Mouse (Mus musculus) cerebellum, adult 2 months (tissue): Measurements from ENCODE around the gene 1700028P14Rik. TPM values are rescaled to one million over a fixed set of nuclear protein-coding genes. Genes with fewer than 3 reads are reported as not detected.

Experiments
- DNase-seq, 2 experiments: peaks; one replicate each; pipeline ENCODE4 v3.0.0; 2021
- H3K27ac ChIP-seq: fragments of 200-500 bp; 2 replicates; pipeline ENCODE4 v1.5.1; 2012; ENCODE audit warnings: low read length, control low read depth, inconsistent platforms; ENCODE audit not compliant: insufficient read depth
- H3K27me3 ChIP-seq: fragments of 200-500 bp; 2 replicates; pipeline ENCODE4 v1.6.1; 2012; ENCODE audit warnings: inconsistent platforms, mild to moderate bottlenecking, low read length, moderate library complexity; ENCODE audit not compliant: control insufficient read depth, insufficient read depth
- H3K4me1 ChIP-seq: fragments of 200-500 bp; 2 replicates; pipeline ENCODE4 v1.6.1; 2011; ENCODE audit warnings: low read length; ENCODE audit not compliant: control insufficient read depth, insufficient read depth
- H3K4me3 ChIP-seq: fragments of 200-500 bp; replicated peaks from 2 replicates; pipeline ENCODE3; 2011; ENCODE audit warnings: mild to moderate bottlenecking, low read depth, low read length, control low read depth; ENCODE audit not compliant: insufficient read depth
- CTCF ChIP-seq: fragments of 200-500 bp; IDR thresholded peaks from 2 replicates; pipeline ENCODE4 v1.5.1; 2011; ENCODE audit warnings: low read depth, mild to moderate bottlenecking, control low read depth, low read length, moderate library complexity, borderline replicate concordance; ENCODE audit not compliant: insufficient read depth
- POLR2A ChIP-seq: fragments of 200-500 bp; IDR thresholded peaks from 2 replicates; pipeline ENCODE4 v1.6.1; 2011; ENCODE audit warnings: low read length, control low read depth, borderline replicate concordance; ENCODE audit not compliant: insufficient read depth
- WGBS: fragments of 180-500 bp; shearing (Covaris S2); methylation state at CpG from one replicate; pipeline ENCODE4 v1.1.7; 2018; 5-methylcytosine and 5-hydroxymethylcytosine counted together
- polyA plus RNA-seq: library from polyadenylated mRNA; depleted of rRNA; stranded (reverse); fragments of >200 nt; gene quantifications from 2 replicates; pipeline ENCODE4 v1.2.3, GENCODE M21; 2012; rRNA removed

Gene 1700028P14Rik
- polyA plus RNA-seq, 1 experiment = 1.5 TPM

GRCm38 (mm10) chr19:23531899-23532298 lies 120.7 kb downstream of the 1700028P14Rik start:
- TF ChIP-seq CTCF = no peak
- no peak for TF ChIP-seq POLR2A
- no peaks in the 10 kb centered on the region for H3K4me1 ChIP-seq
- peak in 1 of 2 experiments; percentile 31 for DNase-seq
- H3K27me3 ChIP-seq = no peaks in the 10 kb centered on the region
- WGBS = 26% methylated on average over 4 of the region's 4 CpGs
- H3K4me3 ChIP-seq = no peak overlapping the region
- no peak overlapping the region for H3K27ac ChIP-seq

- Histone ChIP-seq H3K27ac (no peak overlapping the region), H3K27me3 (no peaks in the 10 kb centered on the region), H3K4me1 (no peaks in the 10 kb centered on the region), H3K4me3 (no peak overlapping the region)
- DNase-seq = peak; percentile 72 to 82
- 16% methylated on average over 1 of the region's 1 CpGs for WGBS
- peak; percentile 92 for TF ChIP-seq CTCF
- TF ChIP-seq POLR2A = no peak
These were observed 128.9 kb downstream of the 1700028P14Rik start for GRCm38 (mm10) chr19:23523711-23524110.

GRCm38 (mm10) chr19:23521831-23522230 lies 130.8 kb downstream of the 1700028P14Rik start:
- TF ChIP-seq CTCF (no peak), POLR2A (no peak)
- 91% methylated on average over 4 of the region's 4 CpGs for WGBS
- no peak for DNase-seq
- H3K27ac ChIP-seq = no peak overlapping the region
- no peaks in the 10 kb centered on the region for H3K27me3 ChIP-seq
- no peak overlapping the region for H3K4me3 ChIP-seq
- no peaks in the 10 kb centered on the region for H3K4me1 ChIP-seq

- Histone ChIP-seq H3K4me1 (no peaks in the 10 kb centered on the region), H3K27me3 (no peaks in the 10 kb centered on the region), H3K4me3 (no peak overlapping the region), H3K27ac (no peak overlapping the region)
- WGBS = 91% methylated on average over 8 of the region's 8 CpGs
- DNase-seq = no peak
- TF ChIP-seq POLR2A = no peak
- no peak for TF ChIP-seq CTCF
These were observed 131.5 kb downstream of the 1700028P14Rik start for GRCm38 (mm10) chr19:23521071-23521470.

- H3K4me3 ChIP-seq = no peak overlapping the region
- no peaks in the 10 kb centered on the region for H3K4me1 ChIP-seq
- no peak for TF ChIP-seq CTCF
- TF ChIP-seq POLR2A = no peak
- H3K27me3 ChIP-seq = no peaks in the 10 kb centered on the region
- WGBS = 84% methylated on average over 5 of the region's 5 CpGs
- DNase-seq = no peak
- H3K27ac ChIP-seq = no peak overlapping the region
These were observed 132.0 kb downstream of the 1700028P14Rik start for GRCm38 (mm10) chr19:23520629-23521028.

- Histone ChIP-seq H3K27ac (no peak overlapping the region), H3K4me1 (no peaks in the 10 kb centered on the region; the same call in 1 of the 2 replicates), H3K27me3 (no peaks in the 10 kb centered on the region), H3K4me3 (no peak overlapping the region)
- 94% methylated on average over 5 of the region's 5 CpGs for WGBS
- no peak for DNase-seq
- no peak for TF ChIP-seq CTCF
- TF ChIP-seq POLR2A = no peak
These were observed 134.1 kb downstream of the 1700028P14Rik start for GRCm38 (mm10) chr19:23518477-23518876.

- no peak overlapping the region for H3K4me3 ChIP-seq
- DNase-seq = no peak
- 57% methylated on average over 2 of the region's 2 CpGs for whole genome bisulfite sequencing
These were observed 141.3 kb downstream of the 1700028P14Rik start for GRCm38 (mm10) chr19:23511303-23511702.

More at GRCm38 (mm10) chr19:23511303-23511702, 141.3 kb downstream of the 1700028P14Rik start:
- TF ChIP-seq POLR2A (no peak), CTCF (no peak)
- Histone ChIP-seq H3K27ac (no peak overlapping the region), H3K27me3 (no peaks in the 10 kb centered on the region), H3K4me1 (peaks cover 4% of the 10 kb centered on the region; the same call in 1 of the 2 replicates)

Other genes starting within 250 kb of the 1700028P14Rik start
- gene Mamdc2, start 204.4 kb downstream of the 1700028P14Rik start, polyA plus RNA-seq = 2.7 and 3.6 TPM in 2 replicates
- gene Ptar1, start 34.6 kb upstream of the 1700028P14Rik start, polyA plus RNA-seq = 12.1 and 13.9 TPM in 2 replicates
- 78.3 and 80.4 TPM in 2 replicates for gene Apba1, start 106.1 kb upstream of the 1700028P14Rik start, polyA plus RNA-seq